Mouse (Mus musculus) kidney, adult 2 months (tissue): ENCODE data around the gene Pitpnm1. TPM values are rescaled to one million over a fixed set of nuclear protein-coding genes. Genes with fewer than 3 reads are reported as not detected.

Source experiments
- DNase-seq: peaks from one replicate; pipeline ENCODE4 v3.0.0; 2021
- H3K27ac ChIP-seq: fragments of 200-500 bp; 2 replicates; pipeline ENCODE4 v1.5.1; 2012; ENCODE audit warnings: low read depth, low read length, control low read depth, inconsistent platforms; ENCODE audit not compliant: insufficient read depth
- H3K27me3 ChIP-seq: fragments of 200-500 bp; replicated peaks from 2 replicates; pipeline ENCODE4 v1.6.1; 2012; ENCODE audit warnings: mild to moderate bottlenecking, moderate library complexity, low read length, inconsistent platforms; ENCODE audit not compliant: control insufficient read depth, insufficient read depth
- H3K36me3 ChIP-seq: fragments of 200-500 bp; 2 replicates; pipeline ENCODE4 v1.6.1; 2012; ENCODE audit warnings: mild to moderate bottlenecking, moderate library complexity, low read length, inconsistent platforms; ENCODE audit not compliant: control insufficient read depth, insufficient read depth
- H3K4me1 ChIP-seq: fragments of 200-500 bp; 2 replicates; pipeline ENCODE4 v1.6.1; 2011; ENCODE audit warnings: low read length; ENCODE audit not compliant: control insufficient read depth, insufficient read depth
- H3K4me3 ChIP-seq: fragments of 200-500 bp; 2 replicates; pipeline ENCODE4 v1.5.1; 2011; ENCODE audit warnings: mild to moderate bottlenecking, low read depth, low read length, control low read depth; ENCODE audit not compliant: insufficient read depth
- CTCF ChIP-seq: fragments of 200-500 bp; conservative IDR thresholded peaks from 2 replicates; pipeline ENCODE4 v1.5.1; 2011; ENCODE audit warnings: low read depth, mild to moderate bottlenecking, control low read depth, low read length, moderate library complexity, mixed read lengths; ENCODE audit not compliant: insufficient read depth, insufficient read length
- POLR2A ChIP-seq: fragments of 200-500 bp; IDR thresholded peaks from one replicate; pipeline ENCODE4 v1.6.1; 2011; ENCODE audit warnings: low read depth, low read length, control low read depth
- WGBS: fragments of 180-500 bp; shearing (Covaris S2); methylation state at CpG from one replicate; pipeline ENCODE4 v1.1.7; 2018; 5-methylcytosine and 5-hydroxymethylcytosine counted together
- polyA plus RNA-seq: library from polyadenylated mRNA; depleted of rRNA; stranded (reverse); fragments of >200 nt; gene quantifications from 2 replicates; pipeline ENCODE4 v1.2.3, GENCODE M21; 2012

The Pitpnm1 gene
- polyA plus RNA-seq, 1 experiment = 46.3 TPM

DNA sequence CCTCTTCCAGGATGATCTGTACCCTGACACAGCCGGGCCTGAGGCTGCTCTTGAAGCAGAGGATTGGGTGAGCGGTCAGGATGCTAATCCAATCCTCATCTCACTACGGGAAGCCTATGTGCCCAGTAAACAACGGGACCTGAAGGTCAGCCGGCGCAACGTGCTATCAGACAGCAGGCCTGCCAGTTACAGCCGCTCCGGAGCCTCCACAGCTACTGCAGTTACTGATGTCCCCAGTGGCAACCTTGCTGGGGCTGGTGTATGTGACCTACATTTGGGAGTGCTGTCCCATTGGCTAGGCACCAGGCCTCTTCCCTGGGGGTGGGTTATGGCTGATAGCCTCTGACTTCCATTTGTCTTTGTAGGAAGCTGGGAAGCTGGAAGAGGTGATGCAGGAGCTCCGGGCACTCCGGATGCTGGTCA lies 53.4 kb downstream of the Pitpnm1 start, which contains the start of gene Ptprcap:
TSS of gene Ptprcap (plus strand) at position 373 of the 423 bp plus-strand sequence.
- H3K36me3 ChIP-seq = no peaks in the 10 kb centered on the region
- H3K27me3 ChIP-seq = no peaks in the 10 kb centered on the region
- H3K4me1 ChIP-seq = peaks cover 10% of the 10 kb centered on the region
- 71% methylated on average over 11 of the region's 11 CpGs for WGBS
- TF ChIP-seq CTCF (no peak), POLR2A (no peak)
- H3K4me3 ChIP-seq = no peak within 1 kb of the TSS
- no peak for DNase-seq
- H3K27ac ChIP-seq = no peak within 1 kb of the TSS

DNA sequence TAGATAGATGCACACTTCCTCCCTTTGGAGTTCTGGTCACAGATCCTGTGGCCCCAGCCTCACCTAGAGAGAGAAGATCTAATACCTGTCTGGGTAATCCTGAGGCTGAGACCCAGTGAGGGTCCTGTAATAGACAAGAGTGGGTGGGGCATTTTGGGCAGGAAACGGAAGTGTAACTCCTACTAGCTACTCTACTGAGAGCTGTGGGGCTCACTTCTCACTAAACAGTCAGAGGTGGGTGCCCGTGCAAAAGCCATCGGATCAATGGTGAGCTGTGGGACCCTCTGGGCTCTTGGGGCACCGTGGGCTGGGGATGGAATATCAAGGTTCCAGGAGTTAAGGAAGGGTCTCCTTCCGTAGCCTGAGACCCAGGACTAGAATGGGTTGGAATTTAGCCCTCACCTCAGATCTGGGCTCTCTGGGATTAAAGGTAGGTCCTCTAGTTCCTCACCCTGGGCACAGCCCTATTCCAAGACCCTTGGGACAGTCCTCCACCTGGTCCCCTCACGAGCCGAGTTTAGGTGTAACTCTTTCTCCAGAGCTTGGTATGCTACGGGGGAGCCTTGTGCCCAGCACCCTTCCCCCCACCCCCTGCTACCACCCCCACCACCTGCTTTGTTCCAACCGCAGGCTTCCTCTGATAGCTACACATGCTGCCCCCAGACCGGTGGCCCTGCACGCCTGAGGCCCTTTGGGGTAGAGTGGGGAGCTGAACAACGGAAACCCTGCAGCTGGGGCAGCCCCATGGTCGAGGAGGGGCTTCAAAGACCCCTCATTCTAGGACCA lies 54.8 kb downstream of the Pitpnm1 start:
- H3K4me3 ChIP-seq = no peak overlapping the region
- H3K27ac ChIP-seq = no peak overlapping the region
- no peaks in the 10 kb centered on the region for H3K27me3 ChIP-seq
- no peak for DNase-seq
- 80% methylated on average over 13 of the region's 13 CpGs for WGBS
- TF ChIP-seq POLR2A (no peak), CTCF (no peak)
- no peaks in the 10 kb centered on the region for H3K36me3 ChIP-seq
- H3K4me1 ChIP-seq = peaks cover 3% of the 10 kb centered on the region

DNA sequence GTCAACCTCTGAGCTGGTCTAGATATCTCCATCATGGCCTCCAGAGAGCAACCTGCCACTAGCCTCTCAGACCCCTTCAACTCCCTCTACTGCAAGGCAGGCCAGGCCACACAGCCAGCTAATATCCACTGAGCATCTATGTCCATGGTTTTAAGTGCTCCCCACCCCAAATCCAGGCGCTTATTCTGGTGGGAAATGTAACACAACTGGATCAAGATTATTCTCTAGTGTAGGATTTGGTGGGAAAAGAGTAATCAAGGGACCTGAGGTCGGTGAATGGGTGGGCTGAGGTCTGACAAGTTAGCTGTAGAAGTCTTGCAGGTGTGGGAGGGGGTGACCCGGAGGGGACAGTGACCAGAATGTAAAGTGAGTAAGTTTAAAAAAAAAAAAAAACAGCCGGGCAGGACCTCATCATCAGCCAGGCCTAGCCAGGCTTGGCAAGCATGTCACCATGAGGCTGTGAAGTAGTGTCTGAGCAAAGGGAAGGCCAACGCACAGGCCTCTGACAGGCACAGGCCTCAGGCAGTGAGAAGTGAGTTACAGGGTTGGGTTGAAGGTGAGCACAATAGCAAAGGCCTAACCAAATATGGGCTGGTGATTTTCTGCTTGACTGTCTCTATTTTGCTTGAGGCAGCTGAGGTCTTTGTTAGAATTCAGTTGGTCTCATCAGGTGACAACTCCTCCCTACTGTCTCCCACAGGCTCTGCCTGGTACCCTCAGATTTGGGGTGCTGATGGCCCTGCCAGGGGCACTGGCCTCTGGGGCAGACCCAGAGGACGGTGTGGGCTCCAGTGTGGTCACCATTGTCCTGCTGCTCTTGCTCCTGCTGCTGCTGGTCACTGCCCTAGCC lies 55.6 kb downstream of the Pitpnm1 start:
- Histone ChIP-seq H3K4me3 (no peak overlapping the region), H3K27ac (no peak overlapping the region), H3K4me1 (no peaks in the 10 kb centered on the region), H3K27me3 (no peaks in the 10 kb centered on the region), H3K36me3 (no peaks in the 10 kb centered on the region)
- no peak for TF ChIP-seq CTCF
- no peak for TF ChIP-seq POLR2A
- DNase-seq = no peak
- 52% methylated on average over 6 of the region's 6 CpGs for WGBS

DNA sequence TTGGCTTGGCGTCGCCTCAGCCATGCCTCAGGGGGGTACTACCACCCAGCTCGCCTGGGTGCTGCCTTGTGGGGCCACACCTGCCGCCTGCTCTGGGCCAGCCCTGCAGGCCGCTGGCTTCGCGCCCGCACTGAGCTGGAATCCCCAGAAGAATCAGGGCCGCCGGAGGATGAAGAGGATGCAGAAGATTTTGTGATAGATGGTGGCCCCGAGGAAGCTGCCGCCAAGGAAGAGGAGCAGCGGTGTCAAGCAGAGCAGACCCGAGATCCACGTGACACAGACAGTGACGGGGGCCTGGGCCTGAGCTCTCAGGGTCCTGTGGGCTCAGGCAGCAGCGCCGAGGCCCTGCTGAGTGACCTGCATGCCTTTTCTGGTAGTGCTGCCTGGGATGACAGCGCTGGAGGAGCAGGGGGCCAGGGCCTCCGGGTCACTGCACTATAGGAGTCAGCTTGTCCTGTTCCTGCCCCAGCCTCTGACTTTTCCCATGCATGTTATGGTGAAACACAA lies 56.3 kb downstream of the Pitpnm1 start:
- no peak for DNase-seq
- TF ChIP-seq POLR2A (no peak), CTCF (no peak)
- Histone ChIP-seq H3K27me3 (no peaks in the 10 kb centered on the region), H3K4me3 (no peak overlapping the region), H3K4me1 (no peaks in the 10 kb centered on the region), H3K36me3 (no peaks in the 10 kb centered on the region), H3K27ac (no peak overlapping the region)
- 68% methylated on average over 20 of the region's 20 CpGs for WGBS

DNA sequence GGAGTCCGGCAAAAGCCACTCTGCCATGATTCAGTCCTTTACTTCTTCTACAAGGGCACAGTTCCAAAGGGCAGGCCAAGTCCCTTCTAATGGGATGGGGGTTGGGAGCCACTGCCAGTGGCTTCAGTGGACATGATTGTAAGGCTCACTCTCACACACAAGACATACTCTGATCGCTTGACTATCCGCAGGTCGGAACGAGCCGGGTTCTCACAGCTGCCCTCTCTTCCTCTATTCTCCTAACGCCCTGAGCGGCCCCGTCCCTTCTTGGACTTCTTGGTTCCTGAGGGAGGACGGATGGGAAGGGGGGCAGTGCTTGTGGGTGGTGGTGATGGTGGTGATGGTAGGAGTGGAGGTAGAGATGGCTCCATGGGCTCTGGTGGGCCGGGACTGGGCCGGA lies 57.0 kb downstream of the Pitpnm1 start:
- no peaks in the 10 kb centered on the region for H3K27me3 ChIP-seq
- H3K36me3 ChIP-seq = no peaks in the 10 kb centered on the region
- no peaks in the 10 kb centered on the region for H3K4me1 ChIP-seq
- no peak overlapping the region for H3K4me3 ChIP-seq
- WGBS = 75% methylated on average over 12 of the region's 12 CpGs
- no peak for DNase-seq
- TF ChIP-seq CTCF (no peak), POLR2A (no peak)
- no peak overlapping the region for H3K27ac ChIP-seq

DNA sequence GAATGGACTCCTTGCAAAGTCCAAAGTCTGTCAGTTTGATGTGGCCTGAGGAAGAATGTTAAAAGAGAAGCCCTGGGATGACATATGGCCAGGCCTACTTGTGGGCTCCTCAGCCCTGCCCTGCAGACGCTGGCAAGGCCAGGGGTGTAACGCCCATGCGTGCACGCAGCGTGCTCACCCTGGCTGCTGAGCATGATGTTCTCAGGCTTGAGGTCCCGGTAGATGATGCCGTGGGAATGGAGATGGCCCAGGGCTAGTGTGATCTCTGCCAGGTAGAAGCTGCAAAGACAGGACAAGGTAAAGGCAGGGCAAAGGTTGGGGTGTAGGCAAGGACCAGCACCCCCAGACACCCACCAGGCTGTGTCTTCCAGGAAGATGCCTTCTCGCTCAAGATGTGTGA lies 59.3 kb downstream of the Pitpnm1 start:
- TF ChIP-seq POLR2A (no peak), CTCF (no peak)
- Histone ChIP-seq H3K27ac (no peak overlapping the region), H3K27me3 (no peaks in the 10 kb centered on the region), H3K36me3 (no peaks in the 10 kb centered on the region), H3K4me3 (no peak overlapping the region), H3K4me1 (peaks cover 7% of the 10 kb centered on the region; the same call in 1 of the 2 replicates)
- no peak for DNase-seq
- 95% methylated on average over 8 of the region's 8 CpGs for WGBS
